Mouse (Mus musculus) liver, embryonic 15.5 days (tissue): ENCODE data around the gene Nufip1. TPM values are rescaled to one million over a fixed set of nuclear protein-coding genes. Genes with fewer than 3 reads are reported as not detected.
A peak's percentile ranks its signal among the peaks of the same experiment; 100 is the strongest.

Experiments used
- ATAC-seq: fragments of 200-750 bp; cut with Nextera tagmentation; 2 replicates; pipeline ENCODE4 v1.8.0; 2017; ENCODE audit warnings: moderate number of reproducible peaks, mild to moderate bottlenecking, moderate library complexity; ENCODE audit not compliant: insufficient read depth
- H3K27ac ChIP-seq: fragments of 300-500 bp; sonication (generic); replicated peaks from 2 replicates; pipeline ENCODE4 v1.5.1; 2015; ENCODE audit warnings: mild to moderate bottlenecking, inconsistent platforms
- H3K27me3 ChIP-seq: fragments of 300-500 bp; sonication (generic); 2 replicates; pipeline ENCODE4 v1.6.1; 2015; ENCODE audit warnings: mild to moderate bottlenecking, inconsistent platforms
- H3K36me3 ChIP-seq: fragments of 300-500 bp; sonication (generic); replicated peaks from 2 replicates; pipeline ENCODE4 v1.6.1; 2015; ENCODE audit warnings: moderate library complexity, mild to moderate bottlenecking, inconsistent platforms
- H3K4me1 ChIP-seq: fragments of 300-500 bp; sonication (generic); replicated peaks from 2 replicates; pipeline ENCODE4 v1.6.1; 2015; ENCODE audit warnings: inconsistent platforms
- H3K4me2 ChIP-seq: fragments of 300-500 bp; sonication (generic); 2 replicates; pipeline ENCODE4 v1.6.1; 2015; ENCODE audit warnings: moderate library complexity, mild to moderate bottlenecking, inconsistent platforms
- H3K4me3 ChIP-seq: fragments of 300-500 bp; sonication (generic); replicated peaks from 2 replicates; pipeline ENCODE4 v1.5.1; 2015; ENCODE audit warnings: mild to moderate bottlenecking, inconsistent platforms
- H3K9ac ChIP-seq: fragments of 300-500 bp; sonication (generic); 2 replicates; pipeline ENCODE4 v1.6.1; 2015; ENCODE audit warnings: moderate library complexity, mild to moderate bottlenecking, inconsistent platforms
- H3K9me3 ChIP-seq: fragments of 300-500 bp; sonication (generic); replicated peaks from 2 replicates; pipeline ENCODE4 v1.6.1; 2016; ENCODE audit warnings: inconsistent platforms
- WGBS: fragments of 180-500 bp; shearing (Covaris S2); methylation state at CpG from one replicate; pipeline ENCODE4 v1.1.7; 2015; ENCODE audit warnings: mixed read lengths; ENCODE audit not compliant: insufficient replicate concordance; 5-methylcytosine and 5-hydroxymethylcytosine counted together
- polyA plus RNA-seq: library from polyadenylated mRNA; unstranded; fragments of >200 nt; fragmentation: Nextera tagmentation; extraction: Ambion mirVana; gene quantifications from 2 replicates; pipeline ENCODE4 v1.2.1, GENCODE M21; 2015

Nufip1 gene
- polyA plus RNA-seq, 1 experiment from 2014 or later, result 5.3 TPM

GRCm38 (mm10) chr14:76084188-76084587 is 26.5 kb upstream of the Nufip1 start:
- Histone ChIP-seq H3K4me2 (no peak overlapping the region), H3K27ac (no peak overlapping the region), H3K4me1 (no peaks in the 10 kb centered on the region), H3K36me3 (0 out of 2 replicates have a peak, but pooled peaks cover 3% of the 10 kb centered on the region), H3K27me3 (no peaks in the 10 kb centered on the region), H3K9ac (no peak overlapping the region), H3K9me3 (no peaks in the 10 kb centered on the region), H3K4me3 (no peak overlapping the region)
- WGBS, result 57% methylated on average over 3 of the region's 3 CpGs
- ATAC-seq, result no peak

GRCm38 (mm10) chr14:76097244-76097643 is 13.4 kb upstream of the Nufip1 start:
- WGBS, result 58% methylated on average over 7 of the region's 7 CpGs
- H3K36me3 ChIP-seq, result peaks cover 65% of the 10 kb centered on the region

GRCm38 (mm10) chr14:76097815-76098214 is 12.9 kb upstream of the Nufip1 start:
- no peaks in the 10 kb centered on the region for H3K4me1 ChIP-seq

More at GRCm38 (mm10) chr14:76097244-76097643, 13.4 kb upstream of the Nufip1 start:
- Histone ChIP-seq H3K27me3 (no peaks in the 10 kb centered on the region), H3K27ac (no peak overlapping the region), H3K4me3 (no peak overlapping the region), H3K4me2 (no peak overlapping the region), H3K9ac (no peak overlapping the region), H3K4me1 (no peaks in the 10 kb centered on the region), H3K9me3 (no peaks in the 10 kb centered on the region)
- ATAC-seq, result no peak

GRCm38 (mm10) chr14:76099543-76099942 is 11.1 kb upstream of the Nufip1 start:
- H3K27me3 ChIP-seq, result no peaks in the 10 kb centered on the region
- H3K9ac ChIP-seq, result no peak overlapping the region
- no peaks in the 10 kb centered on the region for H3K4me1 ChIP-seq
- no peak overlapping the region for H3K27ac ChIP-seq
- no peak overlapping the region for H3K4me2 ChIP-seq
- 85% methylated on average over 9 of the region's 9 CpGs for WGBS
- ATAC-seq, result no peak
- no peak overlapping the region for H3K4me3 ChIP-seq
- H3K36me3 ChIP-seq, result peaks cover 64% of the 10 kb centered on the region
- H3K9me3 ChIP-seq, result no peaks in the 10 kb centered on the region

More at GRCm38 (mm10) chr14:76097815-76098214, 12.9 kb upstream of the Nufip1 start:
- Histone ChIP-seq H3K9me3 (no peaks in the 10 kb centered on the region), H3K9ac (no peak overlapping the region), H3K4me3 (no peak overlapping the region), H3K27ac (no peak overlapping the region), H3K36me3 (peaks cover 63% of the 10 kb centered on the region), H3K27me3 (no peaks in the 10 kb centered on the region), H3K4me2 (no peak overlapping the region)
- 78% methylated on average over 5 of the region's 5 CpGs for WGBS
- no peak for ATAC-seq

- no peak for ATAC-seq
- WGBS, result 71% methylated on average over 5 of the region's 5 CpGs
- no peaks in the 10 kb centered on the region for H3K9me3 ChIP-seq
- peaks cover 59% of the 10 kb centered on the region for H3K36me3 ChIP-seq
- H3K4me2 ChIP-seq, result no peak overlapping the region
- H3K27me3 ChIP-seq, result no peaks in the 10 kb centered on the region
- no peak overlapping the region for H3K27ac ChIP-seq
- peaks cover 13% of the 10 kb centered on the region for H3K4me1 ChIP-seq
- no peak overlapping the region for H3K4me3 ChIP-seq
- H3K9ac ChIP-seq, result no peak overlapping the region
Measured at GRCm38 (mm10) chr14:76115744-76116143, 5.1 kb downstream of the Nufip1 start.

GRCm38 (mm10) chr14:76118963-76119362 is 8.3 kb downstream of the Nufip1 start:
- ATAC-seq, result no peak
- Histone ChIP-seq H3K36me3 (peaks cover 78% of the 10 kb centered on the region), H3K9me3 (no peaks in the 10 kb centered on the region), H3K4me3 (no peak overlapping the region), H3K27ac (no peak overlapping the region), H3K4me2 (no peak overlapping the region), H3K4me1 (no peaks in the 10 kb centered on the region), H3K9ac (no peak overlapping the region), H3K27me3 (no peaks in the 10 kb centered on the region)
- WGBS, result 48% methylated on average over 4 of the region's 4 CpGs

- H3K4me1 ChIP-seq, result no peaks in the 10 kb centered on the region
- ATAC-seq, result no peak
- 79% methylated on average over 4 of the region's 4 CpGs for WGBS
- no peak overlapping the region for H3K9ac ChIP-seq
- H3K27me3 ChIP-seq, result no peaks in the 10 kb centered on the region
- no peak overlapping the region for H3K4me2 ChIP-seq
- H3K36me3 ChIP-seq, result peaks cover 80% of the 10 kb centered on the region
- H3K4me3 ChIP-seq, result no peak overlapping the region
- no peaks in the 10 kb centered on the region for H3K9me3 ChIP-seq
- H3K27ac ChIP-seq, result no peak overlapping the region
Measured at GRCm38 (mm10) chr14:76120472-76120871, 9.8 kb downstream of the Nufip1 start.

GRCm38 (mm10) chr14:76121901-76122662 is 11.4 kb downstream of the Nufip1 start:
- no peak overlapping the region for H3K27ac ChIP-seq
- H3K36me3 ChIP-seq, result peaks cover 80% of the 10 kb centered on the region
- no peaks in the 10 kb centered on the region for H3K9me3 ChIP-seq
- H3K4me3 ChIP-seq, result no peak overlapping the region
- no peak overlapping the region for H3K9ac ChIP-seq
- no peak overlapping the region for H3K4me2 ChIP-seq
- ATAC-seq, result 0 out of 2 replicates have a peak, but pooled peaks have one; percentile 31
- no peaks in the 10 kb centered on the region for H3K27me3 ChIP-seq
- H3K4me1 ChIP-seq, result no peaks in the 10 kb centered on the region
- 51% methylated on average over 6 of the region's 6 CpGs for WGBS

- no peak overlapping the region for H3K9ac ChIP-seq
- no peak overlapping the region for H3K4me3 ChIP-seq
- H3K27me3 ChIP-seq, result no peaks in the 10 kb centered on the region
- no peak overlapping the region for H3K4me2 ChIP-seq
- H3K9me3 ChIP-seq, result no peaks in the 10 kb centered on the region
- ATAC-seq, result no peak
- H3K27ac ChIP-seq, result no peak overlapping the region
- no peaks in the 10 kb centered on the region for H3K4me1 ChIP-seq
- WGBS, result 79% methylated on average over 8 of the region's 8 CpGs
- peaks cover 80% of the 10 kb centered on the region for H3K36me3 ChIP-seq
Measured at GRCm38 (mm10) chr14:76122663-76123058, 12.0 kb downstream of the Nufip1 start.

GRCm38 (mm10) chr14:76127311-76127710 is 16.6 kb downstream of the Nufip1 start:
- Histone ChIP-seq H3K9me3 (no peaks in the 10 kb centered on the region), H3K9ac (no peak overlapping the region), H3K4me3 (no peak overlapping the region), H3K4me1 (no peaks in the 10 kb centered on the region), H3K27ac (no peak overlapping the region), H3K4me2 (no peak overlapping the region), H3K27me3 (no peaks in the 10 kb centered on the region), H3K36me3 (peaks cover 81% of the 10 kb centered on the region)
- ATAC-seq, result no peak
- 72% methylated on average over 3 of the region's 3 CpGs for WGBS

- H3K4me2 ChIP-seq, result no peak overlapping the region
- H3K9ac ChIP-seq, result no peak overlapping the region
- no peaks in the 10 kb centered on the region for H3K4me1 ChIP-seq
- H3K36me3 ChIP-seq, result peaks cover 81% of the 10 kb centered on the region
- H3K4me3 ChIP-seq, result no peak overlapping the region
- ATAC-seq, result no peak
- H3K27ac ChIP-seq, result no peak overlapping the region
- H3K9me3 ChIP-seq, result no peaks in the 10 kb centered on the region
- no peaks in the 10 kb centered on the region for H3K27me3 ChIP-seq
- 58% methylated on average over 4 of the region's 4 CpGs for WGBS
Measured at GRCm38 (mm10) chr14:76128174-76128573, 17.5 kb downstream of the Nufip1 start.

- no peaks in the 10 kb centered on the region for H3K27me3 ChIP-seq
- no peaks in the 10 kb centered on the region for H3K9me3 ChIP-seq
- no peak for ATAC-seq
- peaks cover 51% of the 10 kb centered on the region for H3K36me3 ChIP-seq
- no peaks in the 10 kb centered on the region for H3K4me1 ChIP-seq
- no peak overlapping the region for H3K4me2 ChIP-seq
- no peak overlapping the region for H3K4me3 ChIP-seq
- H3K27ac ChIP-seq, result no peak overlapping the region
- H3K9ac ChIP-seq, result no peak overlapping the region
- 81% methylated on average over 4 of the region's 4 CpGs for WGBS
Measured at GRCm38 (mm10) chr14:76134975-76135374, 24.3 kb downstream of the Nufip1 start.
